Mouse (Mus musculus): ENCODE measurements around the gene Cyp27b1.
"Not testable (repeated sequence)": the region's sequence is repeated elsewhere in the genome, so short reads cannot be mapped to it uniquely, and the experiment has no call there.

DNA sequence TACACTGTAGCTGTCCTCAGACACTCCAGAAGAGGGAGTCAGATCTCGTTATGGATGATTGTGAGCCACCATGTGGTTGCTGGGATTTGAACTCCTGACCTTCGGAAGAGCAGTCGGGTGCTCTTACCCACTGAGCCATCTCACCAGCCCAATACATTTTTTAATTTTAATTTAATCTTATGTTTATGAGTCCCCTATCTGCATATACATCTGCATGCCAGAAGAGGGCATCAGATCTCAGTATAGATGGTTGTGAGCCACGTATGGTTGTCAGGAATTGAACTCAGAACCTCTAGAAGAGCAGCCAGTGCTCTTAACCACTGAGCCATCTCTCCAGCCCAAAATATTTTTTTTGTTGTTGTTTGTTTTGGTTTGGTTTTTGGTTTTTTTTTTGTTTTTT is 24.2 kb downstream of the Cyp27b1 start:
- not testable (repeated sequence) for TF ChIP-seq CTCF (IDR thresholded peaks at IDR 0.05; ENCODE audit: control insufficient read depth, insufficient read depth, insufficient replicate concordance, low read depth, low read length); POLR2A (IDR thresholded peaks at IDR 0.05; ENCODE audit: control insufficient read depth, low read depth, low read length)
